21 mouse cellular contexts compared by ENCODE assay signal in genomic region chr6:147397984-147398383, GRCm38 (mm10).
DNase-seq lines count a peak whose midpoint lies in the region; ATAC-seq and TF ChIP-seq lines count a peak whose summit lies in the region.
"Had no signal": no experiment of that assay in that cellular context is flagged by ENCODE, and none has a peak within 500 bp of the region (broad histone marks: within the 10 kb centered on the region; RNA-seq: fewer than 3 reads in every experiment).

No protein-coding gene starts in this region.

- no peak for ATAC-seq in embryonic facial prominence, embryonic 14.5 days (ENCODE audit: low read depth)
- ATAC-seq in stomach, embryonic 16.5 days (ENCODE audit: insufficient read depth, low FRiP score) = no peak
- ATAC-seq in stomach, postnatal 0 days (ENCODE audit: low FRiP score, low TSS enrichment) = no peak
- ATAC-seq: forebrain, embryonic 15.5 days; hindbrain, postnatal 0 days; intestine, embryonic 16.5 days had no signal

- DNase-seq in embryonic facial prominence, embryonic 14.5 days (ENCODE audit: low spot score) = peak; percentile 22
- no peak for DNase-seq in embryonic facial prominence, embryonic 10.5 days (ENCODE audit: low spot score)
- DNase-seq in stomach, postnatal 0 days (ENCODE audit: low spot score) = no peak
- peak; percentile 7 for DNase-seq in fibroblast of lung, adult 2 months (ENCODE audit: low read depth)
- no peak for DNase-seq in heart, adult 2 months
- DNase-seq in gastrocnemius, postnatal 14 days = no peak
- DNase-seq: adrenal gland, postnatal 10 days; cerebellum, adult 11 months; cerebellum, adult 8-10 months; cerebellum, postnatal 14 days; heart, postnatal 14 days; kidney, adult 2 months had no signal

- TF ChIP-seq CTCF in stomach, postnatal 0 days (IDR thresholded peaks at IDR 0.05; ENCODE audit: low read depth) = no peak
- no peak for TF ChIP-seq CTCF in heart, adult 2 months (IDR thresholded peaks at IDR 0.05)

- no peak for TF ChIP-seq POLR2A in heart, adult 2 months (IDR thresholded peaks at IDR 0.05; ENCODE audit: insufficient read depth, low read depth, low read length)

- intact Hi-C loops in heart, adult 2 months (cut with DNase I) = no loop called here
- intact Hi-C loops in gastrocnemius, postnatal 14 days (cut with DNase I; ENCODE audit: low total_unique reads) = no loop called here

- 76% methylated on average over 6 of the region's 6 CpGs for WGBS in embryonic facial prominence, embryonic 14.5 days
- 89% methylated on average over 6 of the region's 6 CpGs for WGBS in embryonic facial prominence, embryonic 10.5 days
- 64% methylated on average over 6 of the region's 6 CpGs for WGBS in stomach, embryonic 16.5 days
- 37% methylated on average over 6 of the region's 6 CpGs for WGBS in stomach, postnatal 0 days
- 63% methylated on average over 6 of the region's 6 CpGs for WGBS in heart, adult 2 months

- H3K4me3 ChIP-seq in embryonic facial prominence, embryonic 14.5 days (ENCODE audit: low read depth, low read length) = no peak overlapping the region
- H3K4me3 ChIP-seq in embryonic facial prominence, embryonic 10.5 days = no peak overlapping the region
- no peak overlapping the region for H3K4me3 ChIP-seq in stomach, embryonic 16.5 days (replicated peaks; ENCODE audit: low read length)
- no peak overlapping the region for H3K4me3 ChIP-seq in stomach, postnatal 0 days (ENCODE audit: low read depth, low read length)
- no peak overlapping the region for H3K4me3 ChIP-seq in heart, adult 2 months
- H3K4me3 ChIP-seq: embryonic facial prominence, embryonic 13.5 days; forebrain, embryonic 15.5 days; heart, embryonic 10.5 days; heart, embryonic 15.5 days; hindbrain, embryonic 13.5 days had no signal

- H3K27ac ChIP-seq in embryonic facial prominence, embryonic 14.5 days (replicated peaks; ENCODE audit: low read depth, low read length) = no peak overlapping the region
- no peak overlapping the region for H3K27ac ChIP-seq in embryonic facial prominence, embryonic 10.5 days (replicated peaks)
- peak overlapping the region; percentile 4; the same call in 1 of the 2 replicates for H3K27ac ChIP-seq in stomach, embryonic 16.5 days (ENCODE audit: low read length)
- H3K27ac ChIP-seq in stomach, postnatal 0 days (replicated peaks) = no peak overlapping the region
- no peak overlapping the region for H3K27ac ChIP-seq in heart, adult 2 months
- H3K27ac ChIP-seq: embryonic facial prominence, embryonic 13.5 days; forebrain, embryonic 15.5 days; heart, embryonic 10.5 days; heart, embryonic 15.5 days; hindbrain, embryonic 13.5 days; hindbrain, postnatal 0 days had no signal

- H3K36me3 ChIP-seq in embryonic facial prominence, embryonic 14.5 days (ENCODE audit: control insufficient read depth, insufficient read depth, low read length) = no peaks in the 10 kb centered on the region
- no peaks in the 10 kb centered on the region for H3K36me3 ChIP-seq in embryonic facial prominence, embryonic 10.5 days (replicated peaks)
- H3K36me3 ChIP-seq in stomach, embryonic 16.5 days (ENCODE audit: control insufficient read depth, insufficient read depth, low read length) = no peaks in the 10 kb centered on the region
- H3K36me3 ChIP-seq in stomach, postnatal 0 days (ENCODE audit: control insufficient read depth, insufficient read depth, low read length) = no peaks in the 10 kb centered on the region
- no peaks in the 10 kb centered on the region for H3K36me3 ChIP-seq in heart, adult 2 months (ENCODE audit: control insufficient read depth, insufficient read depth, low read length)
- H3K36me3 ChIP-seq: embryonic facial prominence, embryonic 13.5 days; forebrain, embryonic 15.5 days; heart, embryonic 10.5 days; heart, embryonic 15.5 days; hindbrain, embryonic 13.5 days had no signal

- H3K79me2 ChIP-seq in heart, adult 2 months (replicated peaks; ENCODE audit: control insufficient read depth, insufficient read depth, low read length) = no peaks in the 10 kb centered on the region

- no peak for TF ChIP-seq EP300 in stomach, postnatal 0 days (optimal IDR thresholded peaks at IDR 0.05)
- TF ChIP-seq EP300 in heart, adult 2 months (IDR thresholded peaks at IDR 0.05; ENCODE audit: insufficient read depth, low read depth, low read length) = no peak

- H3K4me1 ChIP-seq in embryonic facial prominence, embryonic 14.5 days (ENCODE audit: control insufficient read depth, insufficient read depth, low read length) = no peaks in the 10 kb centered on the region
- no peaks in the 10 kb centered on the region for H3K4me1 ChIP-seq in embryonic facial prominence, embryonic 10.5 days
- H3K4me1 ChIP-seq in stomach, embryonic 16.5 days (ENCODE audit: control insufficient read depth, insufficient read depth, low read length) = no peaks in the 10 kb centered on the region
- no peaks in the 10 kb centered on the region for H3K4me1 ChIP-seq in stomach, postnatal 0 days (replicated peaks; ENCODE audit: control insufficient read depth, insufficient read depth)
- H3K4me1 ChIP-seq in heart, adult 2 months (ENCODE audit: control insufficient read depth, insufficient read depth, low read length) = no peaks in the 10 kb centered on the region
- H3K4me1 ChIP-seq: embryonic facial prominence, embryonic 13.5 days; forebrain, embryonic 15.5 days; heart, embryonic 10.5 days; heart, embryonic 15.5 days; hindbrain, embryonic 13.5 days had no signal

- H3K9me3 ChIP-seq in embryonic facial prominence, embryonic 14.5 days (ENCODE audit: control insufficient read depth, low read length) = no peaks in the 10 kb centered on the region
- no peaks in the 10 kb centered on the region for H3K9me3 ChIP-seq in embryonic facial prominence, embryonic 10.5 days
- no peaks in the 10 kb centered on the region for H3K9me3 ChIP-seq in stomach, embryonic 16.5 days (replicated peaks; ENCODE audit: control insufficient read depth, low read length)
- no peaks in the 10 kb centered on the region for H3K9me3 ChIP-seq in stomach, postnatal 0 days (ENCODE audit: control insufficient read depth, low read length)
- H3K9me3 ChIP-seq: embryonic facial prominence, embryonic 13.5 days; forebrain, embryonic 15.5 days; heart, embryonic 10.5 days; heart, embryonic 15.5 days; hindbrain, embryonic 13.5 days had no signal

- no peaks in the 10 kb centered on the region for H3K27me3 ChIP-seq in embryonic facial prominence, embryonic 14.5 days (replicated peaks; ENCODE audit: control insufficient read depth, insufficient read depth, low read length)
- no peaks in the 10 kb centered on the region for H3K27me3 ChIP-seq in embryonic facial prominence, embryonic 10.5 days (replicated peaks; ENCODE audit: low read depth, poor library complexity, severe bottlenecking)
- H3K27me3 ChIP-seq in stomach, embryonic 16.5 days (ENCODE audit: control insufficient read depth, insufficient read depth, low read length) = no peaks in the 10 kb centered on the region
- H3K27me3 ChIP-seq in stomach, postnatal 0 days (ENCODE audit: control insufficient read depth, insufficient read depth, low read length) = no peaks in the 10 kb centered on the region
- H3K27me3 ChIP-seq in heart, adult 2 months (ENCODE audit: control insufficient read depth, insufficient read depth, low read length) = no peaks in the 10 kb centered on the region
- H3K27me3 ChIP-seq: CH12.LX; embryonic facial prominence, embryonic 13.5 days; forebrain, embryonic 15.5 days; heart, embryonic 15.5 days; hindbrain, embryonic 13.5 days had no signal

- H3K4me2 ChIP-seq in embryonic facial prominence, embryonic 14.5 days (ENCODE audit: low read depth, low read length) = no peak overlapping the region
- H3K4me2 ChIP-seq in stomach, embryonic 16.5 days (ENCODE audit: low read depth, low read length) = no peak overlapping the region
- H3K4me2 ChIP-seq in stomach, postnatal 0 days (replicated peaks; ENCODE audit: low read depth) = no peak overlapping the region
- H3K4me2 ChIP-seq: embryonic facial prominence, embryonic 13.5 days; forebrain, embryonic 15.5 days; heart, embryonic 15.5 days; hindbrain, embryonic 13.5 days had no signal

- no peak overlapping the region for H3K9ac ChIP-seq in embryonic facial prominence, embryonic 14.5 days (ENCODE audit: low read depth, low read length)
- H3K9ac ChIP-seq in stomach, embryonic 16.5 days (ENCODE audit: low read length) = no peak overlapping the region
- no peak overlapping the region for H3K9ac ChIP-seq in stomach, postnatal 0 days (ENCODE audit: low read length)
- H3K9ac ChIP-seq in heart, adult 2 months (ENCODE audit: low read depth, low read length) = no peak overlapping the region
- H3K9ac ChIP-seq: embryonic facial prominence, embryonic 13.5 days; forebrain, embryonic 15.5 days; heart, embryonic 15.5 days; hindbrain, embryonic 13.5 days had no signal

Comparison
In these comparisons a context has a peak if more than half of its experiments do, and no peak if none do; other contexts are left out.
1. DNase-seq: peak in embryonic facial prominence, embryonic 14.5 days (single experiment) and fibroblast of lung, adult 2 months (single experiment); none in embryonic facial prominence, embryonic 10.5 days (single experiment), stomach, postnatal 0 days (single experiment), heart, adult 2 months (0 of 2) and gastrocnemius, postnatal 14 days (single experiment).